Mouse (Mus musculus) CD4-positive naive resting alpha-beta T cell, adult 76 days (primary cell): Measurements from ENCODE around the gene Pald1. TPM values are rescaled to one million over a fixed set of nuclear protein-coding genes. Genes with fewer than 3 reads are reported as not detected.

ENCODE experiments used
- total RNA-seq: library from RNA; stranded (reverse); gene quantifications from one replicate; pipeline ENCODE4 v1.2.4, GENCODE M21; 2023

Pald1 gene
- not detected for total RNA-seq

GRCm38 (mm10) chr10:61383021-61383714 is at the start of gene Pald1:
Gene Pald1 (minus strand): TSS chr10:61383530.

GRCm38 (mm10) chr10:61417672-61418071 is 34.3 kb upstream of the Pald1 start, which contains the start of gene Nodal:
Gene Nodal (plus strand): TSS chr10:61417972.

GRCm38 (mm10) chr10:61297477-61297876 is 85.9 kb downstream of the Pald1 start, which contains the start of gene Prf1:
Gene Prf1 (plus strand): TSS chr10:61297833.

GRCm38 (mm10) chr10:61273081-61273843 is 110.1 kb downstream of the Pald1 start, which contains the start of gene Adamts14:
Gene Adamts14 (minus strand): TSS chr10:61273438.

Other genes with a start within 250 kb of the Pald1 start
- gene Sgpl1, start 235.8 kb downstream of the Pald1 start, total RNA-seq: 61.5 TPM
- gene Tbata, start 211.6 kb downstream of the Pald1 start, total RNA-seq: not detected
- 5.2 TPM for gene Adamts14, start 110.1 kb downstream of the Pald1 start, total RNA-seq
- gene Prf1, start 85.7 kb downstream of the Pald1 start, total RNA-seq: 29.5 TPM
- not detected for gene Nodal, start 34.4 kb upstream of the Pald1 start, total RNA-seq
- 171 TPM for gene Eif4ebp2, start 69.1 kb upstream of the Pald1 start, total RNA-seq
- gene Lrrc20, start 92.3 kb upstream of the Pald1 start, total RNA-seq: 3.9 TPM
- gene Npffr1, start 212.0 kb upstream of the Pald1 start, total RNA-seq: not detected